Mouse (Mus musculus) retina, postnatal 7 days (tissue): ENCODE data around the gene Nfkbie.

ENCODE experiments used
- DNase-seq: peaks from one replicate; pipeline ENCODE4 v3.0.0-alpha.2; 2012; ENCODE audit warnings: low read depth, low spot score

Nfkbie gene

DNA sequence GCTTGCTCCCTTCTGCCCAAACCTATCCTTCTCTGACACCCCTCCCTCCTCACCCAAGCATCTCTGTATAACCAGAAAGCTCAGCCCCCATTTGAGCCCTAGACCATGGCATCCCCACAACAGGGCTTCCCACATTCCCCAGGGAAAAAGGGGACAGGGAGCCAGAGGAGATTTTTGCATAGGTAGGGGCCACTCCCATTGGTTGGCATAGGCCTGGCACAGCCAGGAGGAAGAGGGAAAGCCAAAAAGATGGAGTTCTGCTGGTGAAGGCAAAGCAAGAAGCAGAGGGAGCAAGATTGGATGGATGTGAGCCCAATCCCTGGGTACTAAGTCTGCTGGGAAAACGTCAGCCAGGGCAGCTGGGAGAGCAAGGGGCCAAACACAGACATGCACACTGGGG is 12.4 kb upstream of the Nfkbie start:
- DNase-seq, result no peak

DNA sequence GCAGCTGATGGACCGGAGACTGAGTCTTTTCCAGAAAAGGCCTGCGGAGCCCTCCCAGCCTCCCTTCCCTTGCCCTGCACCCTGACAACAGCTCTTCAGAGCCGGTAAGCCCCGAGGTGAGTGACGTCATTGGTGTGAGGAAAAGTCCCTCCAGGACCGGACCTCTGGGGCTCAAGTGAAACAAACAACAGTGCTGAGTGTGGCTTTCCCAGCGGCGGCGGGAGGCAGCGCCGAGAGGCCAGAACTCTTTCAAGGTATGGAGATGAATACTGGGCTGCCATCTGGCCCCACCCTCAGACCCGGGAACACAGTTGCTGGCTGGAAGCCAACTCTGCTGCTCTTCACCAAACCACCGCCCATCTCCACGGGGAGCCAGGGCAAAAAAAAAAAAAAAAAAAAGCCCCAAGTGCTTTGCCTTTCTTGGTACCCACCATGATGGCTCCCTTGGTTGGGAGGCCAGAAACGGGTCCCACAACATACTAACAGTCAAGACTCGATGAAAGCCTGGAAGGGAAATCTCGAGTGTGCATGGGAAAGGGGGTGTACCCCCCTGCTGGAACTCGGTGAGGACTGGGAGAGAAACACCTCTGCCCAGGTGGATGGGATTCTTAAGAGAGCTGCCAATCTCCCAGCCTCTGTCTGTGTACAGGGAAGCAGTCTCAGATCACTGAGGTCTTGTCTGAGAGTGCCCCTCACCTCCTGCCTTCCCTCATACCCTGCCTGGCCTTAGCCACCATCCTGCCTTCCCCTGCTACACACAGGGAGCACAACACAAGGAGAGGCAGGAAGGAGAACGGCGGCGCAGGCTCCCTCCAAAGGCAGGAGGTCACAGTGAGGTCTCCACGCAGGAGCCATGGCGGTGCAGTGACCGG is 11.3 kb upstream of the Nfkbie start:
- DNase-seq, result no peak

DNA sequence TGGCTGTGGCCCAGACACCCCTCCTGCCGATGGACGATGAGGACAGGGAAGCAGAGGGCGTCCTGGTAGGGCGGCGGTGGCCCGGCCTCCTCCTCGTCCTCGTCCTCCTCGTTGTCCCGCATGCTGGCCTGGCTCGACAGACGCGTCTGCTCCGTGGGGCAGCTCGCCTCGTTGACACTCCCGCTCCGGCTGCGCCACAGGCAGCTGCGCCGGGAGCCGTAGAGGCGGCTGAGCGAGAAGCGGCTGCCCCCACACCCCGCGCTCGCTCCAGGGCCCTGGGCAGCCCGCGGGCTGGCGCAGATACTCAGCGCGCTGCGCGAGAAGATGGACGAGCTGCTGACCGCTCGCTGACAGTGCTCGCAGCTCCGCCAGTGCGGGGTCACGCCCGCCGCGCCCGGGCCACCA is 10.6 kb upstream of the Nfkbie start:
- no peak for DNase-seq

DNA sequence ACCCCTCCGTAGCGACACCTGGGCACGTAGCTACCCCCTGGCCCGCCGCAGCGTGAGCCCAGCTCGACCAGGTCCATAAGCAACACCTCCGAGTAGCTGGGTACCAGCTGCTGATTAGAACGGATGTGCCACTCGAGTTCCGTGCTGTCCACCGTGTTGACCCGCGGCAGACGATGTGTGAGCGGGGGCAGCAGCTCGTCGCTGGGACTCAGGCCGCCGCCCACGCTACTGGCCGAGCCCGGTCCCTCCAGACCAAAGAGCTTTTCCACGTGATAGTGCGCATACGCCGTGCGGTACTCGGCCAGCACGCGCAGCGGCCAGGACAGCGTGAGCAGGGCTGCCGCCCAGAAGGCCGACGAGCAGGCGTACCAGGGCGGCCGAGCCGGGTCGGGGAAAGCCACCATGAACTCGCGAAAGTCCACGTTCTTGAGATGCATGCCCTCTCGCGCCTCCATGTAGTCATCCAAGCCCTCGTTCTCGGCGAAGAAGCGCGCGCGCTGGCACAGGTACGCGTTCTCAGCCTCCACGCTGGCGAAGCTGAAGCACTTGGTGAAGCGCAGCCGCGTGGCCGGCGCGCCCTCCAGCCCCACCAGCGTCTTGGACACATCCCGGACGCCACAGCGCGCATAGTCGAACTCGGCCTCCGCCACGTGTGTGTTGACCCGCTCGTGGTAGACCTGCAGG is 10.1 kb upstream of the Nfkbie start:
- no peak for DNase-seq

DNA sequence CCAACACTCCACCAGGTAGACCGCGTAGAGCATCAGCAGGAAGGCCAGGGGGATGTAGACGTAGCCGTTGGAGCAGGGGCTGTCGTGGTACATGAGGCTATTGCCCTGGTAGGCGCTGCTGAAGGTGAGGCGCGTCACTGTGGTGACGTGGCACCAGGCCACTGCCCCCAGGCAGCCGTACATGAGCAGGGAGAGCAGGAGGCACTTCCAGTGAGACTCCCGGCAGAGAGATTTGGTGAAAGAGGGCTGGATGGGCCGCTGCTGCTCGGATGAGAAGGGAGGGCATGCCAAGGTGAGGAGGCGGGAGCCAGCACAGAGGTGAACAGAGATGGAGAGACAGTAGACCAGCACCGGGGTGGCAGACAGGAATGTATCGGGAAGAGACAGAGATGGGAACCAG is 8.6 kb upstream of the Nfkbie start:
- no peak for DNase-seq

DNA sequence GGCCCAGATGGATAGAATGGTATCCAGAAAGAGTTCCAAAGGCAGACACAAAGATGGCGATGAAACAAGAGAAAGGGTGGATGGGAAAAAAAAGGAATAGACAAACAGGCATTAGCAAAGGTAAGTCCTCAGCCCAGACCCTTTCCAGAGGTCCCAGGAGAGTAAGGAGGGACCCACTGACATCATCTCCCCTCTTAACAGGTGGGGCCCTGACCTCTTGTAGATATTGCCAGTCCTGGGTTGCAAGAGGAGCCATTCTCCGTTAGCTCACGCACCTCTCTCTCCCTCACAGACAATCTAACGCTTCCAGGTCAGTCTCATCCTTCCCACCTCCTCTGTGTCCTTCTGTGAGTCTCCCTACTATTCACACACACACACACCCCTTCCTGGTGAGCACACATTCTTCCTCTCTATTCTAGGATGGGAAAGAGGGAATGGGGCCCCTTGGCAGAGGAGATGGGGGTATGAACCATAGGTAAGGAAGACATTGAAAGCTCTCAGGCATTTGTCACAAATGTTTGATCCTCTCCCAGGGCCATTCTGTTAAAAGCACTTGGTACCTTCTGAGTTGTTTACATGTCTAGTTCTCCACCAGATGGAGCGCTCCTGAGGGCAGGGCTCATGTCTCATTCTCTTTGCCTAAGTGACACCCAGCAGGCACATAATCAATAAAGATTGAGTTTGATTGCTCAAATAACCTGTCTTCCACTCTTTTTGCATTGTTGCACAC is 7.9 kb upstream of the Nfkbie start:
- no peak for DNase-seq

DNA sequence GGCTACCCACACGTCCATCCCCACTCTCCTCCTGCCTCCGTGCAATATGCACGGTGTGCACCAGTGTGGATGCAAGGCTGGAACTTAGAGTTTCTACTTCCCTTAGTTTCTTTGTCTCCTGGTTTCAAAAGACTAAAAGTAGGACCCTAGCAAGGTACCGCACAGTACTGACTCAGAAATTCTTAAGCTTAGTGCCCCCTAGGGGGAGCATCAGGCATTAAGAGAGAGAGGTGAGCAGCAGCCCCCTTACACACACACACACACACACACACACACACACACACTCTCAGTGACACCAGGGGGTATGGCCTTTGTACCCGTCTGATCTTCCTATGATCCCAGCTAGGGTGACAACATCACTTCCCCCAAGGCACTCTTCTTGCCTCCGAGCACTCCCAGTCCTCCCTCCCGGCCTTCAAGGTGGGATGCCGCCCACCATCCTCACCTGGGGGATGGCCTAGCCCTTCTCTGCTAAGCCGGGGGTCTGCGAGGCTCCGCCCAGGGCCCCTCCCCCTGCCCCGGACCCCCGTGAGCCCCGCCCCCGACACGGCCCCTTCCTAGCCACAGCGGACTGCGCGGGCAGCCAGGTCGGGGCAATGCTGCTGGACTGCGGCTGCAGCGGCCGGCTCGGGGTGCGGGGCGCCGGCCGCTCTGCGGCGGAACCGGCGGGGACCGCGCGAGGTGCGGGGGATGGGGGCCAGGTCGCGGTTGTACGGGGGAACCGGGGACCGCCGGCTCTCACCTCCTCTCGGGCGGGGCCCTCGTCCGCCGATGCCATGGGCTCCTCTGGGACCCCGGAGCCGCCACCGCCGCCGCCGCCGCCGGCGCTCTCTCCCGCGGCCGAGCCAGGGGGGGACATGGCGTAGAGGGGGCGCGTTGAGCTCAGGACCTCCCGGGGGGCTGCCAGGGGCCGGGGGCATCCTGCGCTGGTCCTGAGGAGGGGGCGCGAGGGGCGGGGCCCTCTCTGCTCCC is 6.7 kb upstream of the Nfkbie start:
- DNase-seq, result no peak

DNA sequence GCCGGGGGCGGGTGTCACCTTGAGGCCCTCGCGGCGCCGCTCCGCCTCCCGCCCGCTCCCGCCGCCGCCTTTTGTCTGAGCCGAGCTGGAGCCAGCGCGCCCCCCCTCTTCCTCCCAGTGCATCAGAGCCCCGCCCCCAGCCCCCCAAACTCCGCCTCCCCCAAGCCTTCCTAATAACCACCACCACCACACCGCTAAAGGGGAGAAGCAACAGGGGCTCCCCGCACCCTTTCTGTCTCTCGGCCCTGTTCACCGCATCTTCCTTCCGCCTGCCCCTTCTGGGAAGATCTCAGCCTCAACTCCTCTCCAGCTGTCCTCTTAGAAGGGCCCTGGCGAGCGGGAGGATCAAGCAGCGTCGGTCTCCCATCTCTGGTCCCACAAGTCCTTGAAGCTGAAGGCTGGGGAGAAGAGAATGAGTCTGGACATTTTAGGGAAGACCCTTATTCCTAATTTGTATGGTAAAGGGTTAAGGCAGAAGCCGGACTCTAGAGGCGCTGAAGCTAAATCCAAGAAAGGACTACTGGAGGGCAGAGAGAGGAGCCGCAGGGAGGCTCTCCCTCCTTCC is 5.8 kb upstream of the Nfkbie start, which contains the start of gene Tmem151b:
Tmem151b (minus strand) TSS at position 61 of the 565 bp plus-strand sequence.
- no peak for DNase-seq

DNA sequence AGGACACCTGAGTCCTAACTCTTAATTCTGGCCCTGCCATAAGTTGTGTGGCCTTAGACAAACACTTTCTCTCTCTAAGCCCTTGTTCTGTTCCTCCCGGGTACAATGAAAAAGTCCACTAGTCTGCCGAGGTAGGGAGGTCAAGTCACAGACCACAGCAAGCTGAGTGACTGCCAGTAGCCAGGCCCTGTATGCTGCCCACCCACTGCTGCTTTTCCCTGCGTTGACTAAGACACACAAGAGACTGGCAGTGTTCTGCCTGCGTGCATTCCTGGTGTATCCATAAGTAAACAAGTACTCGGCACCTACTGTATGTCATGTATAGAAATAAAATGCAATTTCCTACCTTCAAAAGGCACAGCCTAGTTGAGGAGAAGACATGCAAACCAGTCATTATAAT is 5.2 kb upstream of the Nfkbie start:
- DNase-seq, result no peak

DNA sequence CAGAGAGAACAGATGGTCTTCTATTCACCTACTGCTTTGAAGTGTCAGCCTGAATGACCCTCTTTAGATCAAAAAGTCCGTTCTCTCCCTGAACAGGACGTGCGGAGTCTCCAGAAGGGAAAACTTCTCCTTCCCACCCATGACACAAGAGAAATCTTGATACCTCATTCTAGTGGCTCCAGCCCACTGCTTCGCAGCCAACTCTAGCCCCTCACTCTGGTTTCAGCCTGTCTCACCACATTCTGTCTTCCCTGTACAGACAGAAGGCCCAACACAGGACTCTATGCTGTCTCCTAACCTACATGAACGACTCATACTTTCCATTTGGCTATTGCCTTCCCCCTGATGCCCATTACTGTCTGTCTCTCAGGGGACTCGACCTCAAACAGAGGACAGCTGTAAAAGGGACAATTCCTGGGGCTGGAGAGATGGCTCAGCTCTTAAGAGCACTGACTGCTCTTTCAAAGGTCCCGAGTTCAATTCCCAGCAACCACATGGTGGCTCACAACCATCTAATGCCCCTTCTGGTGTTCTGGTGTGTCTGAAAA is 4.2 kb upstream of the Nfkbie start:
- no peak for DNase-seq

DNA sequence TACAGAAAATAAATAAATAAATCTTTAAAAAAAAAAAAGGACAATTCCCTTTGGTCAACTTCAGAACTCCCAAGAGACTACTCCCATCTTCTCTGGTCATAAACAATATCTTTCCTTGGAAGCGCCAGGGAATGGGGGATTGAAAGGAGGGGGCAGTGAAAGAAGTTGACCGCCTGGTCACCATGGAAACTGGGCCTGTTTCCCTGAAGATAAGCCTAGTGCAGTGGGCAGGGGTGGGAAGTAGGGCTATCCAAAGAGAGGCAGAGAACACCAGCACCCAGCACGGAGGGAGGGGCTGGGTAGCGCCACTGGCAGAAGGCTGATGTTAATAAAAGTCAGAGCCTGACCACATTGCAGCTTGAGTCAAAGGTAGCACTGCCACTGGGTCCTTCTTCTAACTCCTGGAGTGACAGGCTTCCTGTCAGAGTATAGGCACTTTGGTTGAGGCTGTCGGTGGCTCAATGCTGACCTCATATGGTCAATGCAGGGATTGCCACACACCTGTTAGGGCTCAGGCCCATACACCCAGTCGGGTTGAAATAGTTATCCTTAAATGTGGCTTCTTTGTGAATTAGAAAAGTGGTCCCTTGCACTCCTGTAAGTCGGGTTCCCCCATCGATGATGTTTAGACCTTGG is 3.6 kb upstream of the Nfkbie start:
- DNase-seq, result no peak

DNA sequence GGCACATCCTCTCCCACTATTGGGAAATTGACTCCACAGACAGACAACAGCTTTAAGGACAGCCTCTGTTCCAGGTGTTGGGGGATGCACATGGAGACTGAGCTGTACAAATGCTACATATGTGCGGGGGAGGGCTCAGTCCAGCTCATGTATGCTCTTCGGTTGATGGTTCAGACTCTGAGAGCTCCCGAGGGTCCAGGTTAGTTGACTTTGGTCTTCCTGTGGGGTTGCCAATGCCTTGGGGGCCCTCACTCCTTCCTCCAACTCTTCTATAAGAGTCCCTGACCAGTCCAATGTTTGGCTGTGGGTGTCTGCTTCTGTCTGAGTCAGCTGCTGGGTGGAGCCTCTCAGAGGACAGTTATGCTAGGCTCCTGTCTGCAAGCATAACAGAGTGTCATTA is 2.4 kb upstream of the Nfkbie start:
- no peak for DNase-seq

DNA sequence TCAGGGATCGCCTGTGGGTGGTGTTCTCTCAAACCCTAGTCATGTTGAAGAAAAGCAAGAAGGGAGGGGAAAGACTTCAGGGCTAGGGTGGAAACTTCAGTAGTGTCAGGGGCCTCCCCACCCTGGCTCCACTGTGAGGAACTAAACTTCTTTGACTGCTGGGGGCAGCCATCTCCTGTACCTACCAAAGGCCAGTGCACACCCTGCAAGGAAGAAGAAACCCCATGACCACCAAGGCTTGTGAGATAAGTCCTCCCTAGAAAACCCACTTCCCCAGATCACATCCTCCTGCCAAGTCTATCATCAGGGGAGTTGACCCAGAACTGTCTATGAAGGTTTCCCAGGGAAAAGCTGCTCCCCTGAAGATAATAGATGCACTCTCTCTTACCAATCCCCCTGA is 1.1 kb upstream of the Nfkbie start:
- no peak for DNase-seq

DNA sequence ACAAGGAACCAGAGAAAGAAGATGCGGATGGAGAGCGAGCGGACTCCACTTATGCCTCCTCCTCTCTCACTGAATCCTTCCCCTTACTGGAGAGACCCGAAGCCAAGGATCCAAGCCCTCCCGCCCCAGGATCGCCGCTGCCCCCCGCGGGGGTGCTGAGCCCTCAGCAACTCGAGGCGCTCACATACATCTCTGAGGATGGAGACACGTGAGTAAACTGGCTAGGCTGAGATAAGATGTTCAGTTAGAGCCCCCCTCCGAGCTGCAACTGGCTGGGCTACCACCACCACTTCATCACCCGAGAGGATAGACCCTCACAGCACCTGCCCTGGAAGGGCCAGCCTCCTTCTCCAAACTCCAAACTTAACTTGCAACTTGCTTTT is 595 bp downstream of the Nfkbie start:
- DNase-seq, result no peak

DNA sequence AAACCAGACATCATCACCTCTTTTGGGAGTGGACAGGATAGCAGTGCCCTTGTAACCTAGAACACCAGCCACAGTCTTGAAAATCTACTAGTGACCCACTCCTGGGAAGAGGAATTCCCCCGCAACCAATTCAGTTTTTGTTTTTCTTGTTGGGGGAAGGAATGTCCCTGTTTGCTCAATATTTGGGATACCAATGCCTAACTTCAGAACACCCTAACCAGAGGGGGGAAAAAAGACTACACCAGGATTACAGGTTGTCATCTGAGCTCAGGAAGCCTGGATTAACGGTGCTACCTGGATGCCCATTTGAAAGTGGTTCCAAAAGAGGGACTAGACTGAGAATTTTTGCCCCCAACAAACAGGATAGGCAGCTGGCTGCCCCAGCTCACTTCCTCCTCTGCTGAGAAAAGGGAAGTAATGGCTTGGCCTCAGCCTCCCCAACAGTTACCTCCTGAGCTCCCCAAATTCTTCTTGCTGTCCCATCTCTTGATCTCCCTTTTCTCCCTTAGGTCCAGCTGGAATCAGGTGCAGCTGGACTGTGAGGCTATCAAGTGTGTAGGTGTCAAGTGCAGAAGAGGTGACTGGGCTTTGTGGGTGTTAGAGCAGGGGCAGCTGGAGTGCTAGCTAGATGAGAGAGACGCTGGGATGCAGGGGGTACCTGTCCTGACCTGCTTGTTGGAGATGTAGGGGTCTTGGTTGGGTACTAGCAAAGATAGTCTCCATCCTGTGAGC is 1.2 kb downstream of the Nfkbie start:
- DNase-seq, result no peak

DNA sequence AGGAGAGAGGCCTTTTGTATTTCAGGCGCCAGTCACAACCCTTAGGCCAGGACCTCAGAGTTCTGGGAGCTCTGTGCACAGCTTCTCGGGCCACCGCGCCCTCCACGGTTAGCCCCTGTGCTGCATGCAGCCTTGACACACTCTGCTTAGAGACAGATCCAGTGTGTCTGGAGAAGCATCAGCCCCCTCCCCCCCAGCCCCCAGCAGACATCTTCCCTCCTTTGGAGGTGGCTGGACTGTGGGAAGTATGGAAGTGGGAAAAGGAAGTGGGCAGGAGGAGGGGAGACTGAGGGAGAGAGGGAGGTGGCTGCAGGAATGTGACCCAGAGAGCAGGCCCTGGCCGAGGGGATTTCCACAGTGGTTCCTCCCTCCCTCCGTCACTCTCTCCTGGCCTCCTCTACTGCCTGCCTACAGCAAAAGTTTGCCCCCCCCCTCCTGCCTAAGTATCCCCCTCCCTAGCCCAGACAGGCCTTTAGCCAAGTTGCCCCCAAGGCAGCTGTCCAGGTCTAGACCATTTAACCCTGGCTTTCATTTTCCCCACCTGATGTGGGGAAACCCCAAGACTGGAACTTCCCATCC is 1.8 kb downstream of the Nfkbie start:
- no peak for DNase-seq

DNA sequence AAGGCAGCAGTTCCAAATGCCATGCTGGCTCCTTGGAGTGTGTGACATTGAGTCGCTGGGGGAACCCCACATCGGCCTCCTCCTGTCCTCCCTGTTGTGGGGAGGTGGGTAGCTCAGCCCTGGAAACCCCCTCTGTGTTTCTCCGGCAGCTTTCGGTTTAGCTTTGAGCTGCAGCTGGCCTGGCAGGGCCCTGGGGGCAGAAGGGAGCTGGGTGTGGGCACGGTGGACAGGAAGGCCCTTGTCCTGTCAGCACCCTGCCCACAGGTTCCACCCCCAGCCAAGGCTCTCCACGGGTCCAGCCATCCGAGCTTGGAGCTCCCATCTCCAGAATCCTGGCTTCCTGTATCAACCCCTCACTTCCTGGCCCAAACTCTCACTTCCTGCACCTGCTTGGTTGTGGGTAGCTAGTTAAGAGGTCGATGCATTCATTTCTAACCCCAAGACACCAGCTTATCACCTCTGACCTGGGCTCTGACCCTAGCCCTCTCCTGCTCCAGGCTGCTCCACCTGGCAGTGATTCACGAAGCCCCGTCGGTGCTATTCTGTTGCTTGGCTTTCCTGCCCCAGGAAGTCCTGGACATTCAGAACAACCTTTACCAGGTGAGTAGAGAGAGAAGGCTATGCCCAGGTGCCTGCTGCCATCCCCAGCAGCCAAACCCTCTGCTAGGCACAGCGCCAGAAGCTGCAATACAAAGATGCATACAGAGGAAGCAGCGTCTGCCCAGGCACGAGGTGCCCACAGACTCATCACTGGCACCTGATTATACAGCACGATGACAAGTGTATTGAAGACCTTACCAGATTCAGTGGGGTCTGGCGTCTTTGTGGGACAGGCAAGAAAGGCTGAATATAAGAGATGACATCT is 2.7 kb downstream of the Nfkbie start:
- DNase-seq, result no peak
